Mouse (Mus musculus) ES-E14 (cell line): ENCODE measurements around the gene Fam174b.

Experiments used
- CHD2 ChIP-seq: IDR thresholded peaks from 2 replicates; pipeline ENCODE4 v1.6.1; 2014; ENCODE audit warnings: mild to moderate bottlenecking, low read depth, low read length, inconsistent platforms
- ZC3H11A ChIP-seq: IDR thresholded peaks from 2 replicates; pipeline ENCODE4 v1.6.1; 2012; ENCODE audit warnings: low read depth, mild to moderate bottlenecking, inconsistent platforms, low read length, borderline replicate concordance

DNA sequence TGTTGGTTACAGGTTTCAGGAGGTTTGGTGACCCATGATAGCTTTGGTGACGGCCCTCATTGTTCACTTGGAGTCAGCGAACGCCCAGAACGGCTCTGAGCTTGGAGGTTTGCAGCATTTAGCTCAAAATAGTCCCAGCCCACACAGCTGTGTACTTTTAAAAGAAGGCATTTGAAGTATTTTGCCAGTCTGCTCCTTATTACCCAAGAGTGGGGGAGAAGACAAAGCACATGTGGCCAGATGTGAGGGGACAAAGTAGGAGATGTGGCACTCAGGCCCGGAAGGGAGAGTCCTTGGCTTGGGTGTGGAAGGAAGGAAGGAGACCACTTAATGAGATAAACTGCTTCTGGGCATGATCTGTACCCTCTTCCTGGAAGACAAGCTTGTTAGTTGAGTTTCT, 1.3 kb downstream of the Fam174b start:
- TF ChIP-seq ZC3H11A = no peak
- no peak for TF ChIP-seq CHD2
